Mouse (Mus musculus): ENCODE data around the gene Atp6v1f. TPM values are rescaled to one million over a fixed set of nuclear protein-coding genes. Genes with fewer than 3 reads are reported as not detected.

Gene Atp6v1f
- 347 and 386 TPM in 2 replicates for polyA plus RNA-seq (2015; fragmentation: Nextera tagmentation; extraction: Ambion mirVana)

- Histone ChIP-seq H3K9me3 (replicated peaks) (no peaks in the 10 kb centered on the region), H3K4me3 (replicated peaks) (peak within 1 kb of the TSS; percentile 84), H3K4me2 (peak within 1 kb of the TSS; percentile 71), H3K27me3 (replicated peaks) (no peaks in the 10 kb centered on the region), H3K36me3 (peaks cover 19% of the 10 kb centered on the region), H3K4me1 (peaks cover 11% of the 10 kb centered on the region), H3K27ac (replicated peaks) (peak within 1 kb of the TSS; percentile 85), H3K9ac (replicated peaks) (peak within 1 kb of the TSS; percentile 65)
- peak; percentile 95 for ATAC-seq (ENCODE audit: low FRiP score)
- under 1% methylated on average over 39 of the region's 39 CpGs for WGBS
Measured at GRCm38 (mm10) chr6:29467583-29468354, at the start of gene Atp6v1f. TSS of gene Atp6v1f (plus strand) at chr6:29467718.

GRCm38 (mm10) chr6:29420596-29420995 lies 46.9 kb upstream of the Atp6v1f start:
- no peak overlapping the region for H3K4me3 ChIP-seq (replicated peaks)
- no peak overlapping the region for H3K9ac ChIP-seq (replicated peaks)
- 90% methylated on average over 2 of the region's 2 CpGs for WGBS
- H3K9me3 ChIP-seq (replicated peaks), result no peaks in the 10 kb centered on the region
- no peaks in the 10 kb centered on the region for H3K27me3 ChIP-seq (replicated peaks)
- H3K4me1 ChIP-seq, result no peaks in the 10 kb centered on the region
- no peak overlapping the region for H3K27ac ChIP-seq (replicated peaks)
- peaks cover 34% of the 10 kb centered on the region for H3K36me3 ChIP-seq
- no peak for ATAC-seq (ENCODE audit: low FRiP score)
- H3K4me2 ChIP-seq, result no peak overlapping the region

- no peak overlapping the region for H3K4me2 ChIP-seq
- no peak overlapping the region for H3K4me3 ChIP-seq (replicated peaks)
- ATAC-seq (ENCODE audit: low FRiP score), result no peak
- no peak overlapping the region for H3K27ac ChIP-seq (replicated peaks)
- no peaks in the 10 kb centered on the region for H3K9me3 ChIP-seq (replicated peaks)
- H3K4me1 ChIP-seq, result no peaks in the 10 kb centered on the region
- H3K36me3 ChIP-seq, result peaks cover 16% of the 10 kb centered on the region; the same call in 1 of the 2 replicates
- H3K9ac ChIP-seq (replicated peaks), result no peak overlapping the region
- WGBS, result 89% methylated on average over 8 of the region's 8 CpGs
- H3K27me3 ChIP-seq (replicated peaks), result no peaks in the 10 kb centered on the region
Measured at GRCm38 (mm10) chr6:29425118-29425517, 42.4 kb upstream of the Atp6v1f start.

GRCm38 (mm10) chr6:29426331-29426730 lies 41.2 kb upstream of the Atp6v1f start:
- no peak for ATAC-seq (ENCODE audit: low FRiP score)
- no peak overlapping the region for H3K27ac ChIP-seq (replicated peaks)
- H3K4me3 ChIP-seq (replicated peaks), result no peak overlapping the region
- 75% methylated on average over 6 of the region's 6 CpGs for WGBS
- peaks cover 13% of the 10 kb centered on the region; the same call in 1 of the 2 replicates for H3K36me3 ChIP-seq
- peaks cover 1% of the 10 kb centered on the region; the same call in 1 of the 2 replicates for H3K4me1 ChIP-seq
- H3K4me2 ChIP-seq, result no peak overlapping the region
- peaks cover 10% of the 10 kb centered on the region; the same call in 1 of the 2 replicates for H3K27me3 ChIP-seq (replicated peaks)
- no peak overlapping the region for H3K9ac ChIP-seq (replicated peaks)
- H3K9me3 ChIP-seq (replicated peaks), result no peaks in the 10 kb centered on the region

GRCm38 (mm10) chr6:29428171-29428570 lies 39.3 kb upstream of the Atp6v1f start:
- Histone ChIP-seq H3K4me1 (peaks cover 16% of the 10 kb centered on the region), H3K36me3 (0 out of 2 replicates have a peak, but pooled peaks cover 7% of the 10 kb centered on the region), H3K4me2 (no peak overlapping the region), H3K4me3 (replicated peaks) (no peak overlapping the region), H3K27me3 (replicated peaks) (peaks cover 27% of the 10 kb centered on the region), H3K9ac (replicated peaks) (no peak overlapping the region), H3K9me3 (replicated peaks) (no peaks in the 10 kb centered on the region), H3K27ac (replicated peaks) (no peak overlapping the region)
- ATAC-seq (ENCODE audit: low FRiP score), result no peak
- 56% methylated on average over 4 of the region's 4 CpGs for WGBS

GRCm38 (mm10) chr6:29430681-29431420 lies 36.7 kb upstream of the Atp6v1f start:
- Histone ChIP-seq H3K9ac (replicated peaks) (no peak overlapping the region), H3K9me3 (replicated peaks) (no peaks in the 10 kb centered on the region), H3K27ac (replicated peaks) (no peak overlapping the region), H3K36me3 (0 out of 2 replicates have a peak, but pooled peaks cover 4% of the 10 kb centered on the region), H3K4me1 (peaks cover 39% of the 10 kb centered on the region), H3K4me3 (replicated peaks) (no peak overlapping the region), H3K4me2 (no peak overlapping the region), H3K27me3 (replicated peaks) (peaks cover 50% of the 10 kb centered on the region)
- 48% methylated on average over 15 of the region's 15 CpGs for WGBS
- no peak for ATAC-seq (ENCODE audit: low FRiP score)

GRCm38 (mm10) chr6:29431473-29431872 lies 36.0 kb upstream of the Atp6v1f start:
- Histone ChIP-seq H3K27me3 (replicated peaks) (peaks cover 53% of the 10 kb centered on the region), H3K4me3 (replicated peaks) (no peak overlapping the region), H3K4me1 (peaks cover 45% of the 10 kb centered on the region), H3K27ac (replicated peaks) (no peak overlapping the region), H3K9ac (replicated peaks) (no peak overlapping the region), H3K36me3 (no peaks in the 10 kb centered on the region), H3K9me3 (replicated peaks) (no peaks in the 10 kb centered on the region), H3K4me2 (no peak overlapping the region)
- 36% methylated on average over 5 of the region's 5 CpGs for WGBS
- no peak for ATAC-seq (ENCODE audit: low FRiP score)

DNA sequence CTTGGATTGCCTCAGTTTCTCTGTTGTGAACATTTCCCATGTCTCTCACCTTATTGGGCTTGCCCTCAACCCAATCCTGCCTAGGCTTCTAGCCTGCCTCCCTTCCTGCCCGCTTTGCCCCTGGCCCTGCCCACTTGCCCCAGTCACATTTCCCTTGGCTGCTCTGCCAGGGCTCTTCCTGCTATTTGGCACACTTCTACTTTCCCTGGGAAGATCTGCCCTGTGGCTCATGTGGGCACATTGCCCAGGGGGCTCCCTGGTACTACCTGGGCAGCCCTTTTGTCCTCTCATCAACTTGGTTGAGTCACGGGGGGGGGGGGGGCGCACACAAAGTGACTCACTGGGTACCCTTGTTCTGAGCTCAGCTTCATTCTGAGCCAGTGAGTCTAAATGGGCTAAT lies 35.4 kb upstream of the Atp6v1f start:
- H3K27ac ChIP-seq (replicated peaks), result no peak overlapping the region
- peaks cover 53% of the 10 kb centered on the region for H3K27me3 ChIP-seq (replicated peaks)
- no peak for ATAC-seq (ENCODE audit: low FRiP score)
- H3K4me1 ChIP-seq, result peaks cover 49% of the 10 kb centered on the region
- 43% methylated on average over 3 of the region's 3 CpGs for WGBS
- H3K36me3 ChIP-seq, result no peaks in the 10 kb centered on the region
- no peak overlapping the region for H3K4me3 ChIP-seq (replicated peaks)
- no peak overlapping the region for H3K9ac ChIP-seq (replicated peaks)
- H3K4me2 ChIP-seq, result no peak overlapping the region
- no peaks in the 10 kb centered on the region for H3K9me3 ChIP-seq (replicated peaks)

DNA sequence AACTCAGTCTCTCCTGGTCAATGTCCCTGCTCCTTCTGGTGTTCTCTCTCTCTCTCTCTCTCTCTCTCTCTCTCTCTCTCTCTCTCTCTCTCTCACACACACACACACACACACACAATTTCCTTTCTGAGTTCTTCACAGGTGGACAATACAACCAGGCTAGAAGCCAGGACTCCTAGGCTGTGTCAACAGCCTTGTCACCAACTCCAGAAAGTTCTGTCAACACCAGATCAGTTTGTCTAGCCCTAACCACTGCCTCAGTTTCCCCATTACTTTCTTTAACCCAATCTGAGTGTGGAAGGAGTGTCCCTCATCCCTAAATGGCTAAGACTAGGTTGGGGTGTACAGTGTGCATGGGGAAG lies 34.9 kb upstream of the Atp6v1f start:
- H3K27me3 ChIP-seq (replicated peaks), result peaks cover 53% of the 10 kb centered on the region
- H3K9me3 ChIP-seq (replicated peaks), result no peaks in the 10 kb centered on the region
- H3K4me2 ChIP-seq, result peak overlapping the region; percentile 73
- H3K27ac ChIP-seq (replicated peaks), result no peak overlapping the region
- peak overlapping the region; percentile 45 for H3K4me3 ChIP-seq (replicated peaks)
- no peaks in the 10 kb centered on the region for H3K36me3 ChIP-seq
- H3K9ac ChIP-seq (replicated peaks), result peak overlapping the region; percentile 45; the same call in 1 of the 2 replicates
- ATAC-seq (ENCODE audit: low FRiP score), result no peak
- H3K4me1 ChIP-seq, result peaks cover 49% of the 10 kb centered on the region

DNA sequence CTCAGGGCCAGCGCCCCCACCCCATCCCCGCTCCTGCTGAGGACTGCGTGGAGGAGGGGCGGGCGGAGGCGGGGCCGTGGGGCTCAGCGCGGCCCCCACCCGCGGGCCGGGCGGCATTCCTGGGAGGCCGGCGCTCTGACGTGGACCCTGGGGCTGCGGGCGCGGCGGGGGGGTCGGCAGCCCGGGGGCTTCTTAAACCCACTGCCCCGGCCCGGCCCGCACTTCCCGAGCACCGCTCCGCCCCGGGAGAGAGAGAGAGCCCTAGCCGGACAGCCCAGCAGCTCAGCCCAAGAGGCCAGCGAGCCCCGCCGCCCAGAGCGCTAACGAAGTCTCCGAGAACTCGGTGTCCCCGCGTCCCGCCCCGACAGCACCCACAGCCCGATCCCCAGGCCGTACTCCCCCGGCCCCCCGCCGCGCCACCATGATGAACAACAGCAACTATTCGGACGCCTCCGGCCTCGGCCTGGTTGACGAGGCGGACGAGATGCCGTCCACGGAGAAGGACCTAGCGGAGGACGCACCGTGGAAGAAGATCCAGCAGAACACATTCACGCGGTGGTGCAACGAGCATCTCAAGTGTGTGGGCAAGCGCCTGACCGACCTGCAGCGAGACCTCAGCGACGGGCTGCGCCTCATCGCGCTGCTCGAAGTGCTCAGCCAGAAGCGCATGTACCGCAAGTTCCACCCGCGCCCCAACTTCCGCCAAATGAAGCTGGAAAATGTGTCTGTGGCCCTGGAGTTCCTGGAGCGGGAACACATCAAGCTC lies 34.3 kb upstream of the Atp6v1f start, which contains the start of gene Flnc:
Gene Flnc, plus strand, starts transcription at position 219 of the 766 bp plus-strand sequence.
- Histone ChIP-seq H3K4me2 (peak within 1 kb of the TSS; percentile 73), H3K4me3 (replicated peaks) (peak within 1 kb of the TSS; percentile 45), H3K27ac (replicated peaks) (peak within 1 kb of the TSS; percentile 76; the same call in 1 of the 2 replicates), H3K27me3 (replicated peaks) (peaks cover 53% of the 10 kb centered on the region), H3K36me3 (no peaks in the 10 kb centered on the region), H3K9me3 (replicated peaks) (no peaks in the 10 kb centered on the region), H3K9ac (replicated peaks) (peak within 1 kb of the TSS; percentile 45), H3K4me1 (peaks cover 49% of the 10 kb centered on the region)
- 1% methylated on average over 71 of the region's 77 CpGs for WGBS
- peak; percentile 5; the same call in 1 of the 2 replicates for ATAC-seq (ENCODE audit: low FRiP score)

Measured in neural tube, embryonic 15.5 days (tissue).